Mouse (Mus musculus): Measurements from ENCODE around the gene Zeb2.

Zeb2 gene

DNA sequence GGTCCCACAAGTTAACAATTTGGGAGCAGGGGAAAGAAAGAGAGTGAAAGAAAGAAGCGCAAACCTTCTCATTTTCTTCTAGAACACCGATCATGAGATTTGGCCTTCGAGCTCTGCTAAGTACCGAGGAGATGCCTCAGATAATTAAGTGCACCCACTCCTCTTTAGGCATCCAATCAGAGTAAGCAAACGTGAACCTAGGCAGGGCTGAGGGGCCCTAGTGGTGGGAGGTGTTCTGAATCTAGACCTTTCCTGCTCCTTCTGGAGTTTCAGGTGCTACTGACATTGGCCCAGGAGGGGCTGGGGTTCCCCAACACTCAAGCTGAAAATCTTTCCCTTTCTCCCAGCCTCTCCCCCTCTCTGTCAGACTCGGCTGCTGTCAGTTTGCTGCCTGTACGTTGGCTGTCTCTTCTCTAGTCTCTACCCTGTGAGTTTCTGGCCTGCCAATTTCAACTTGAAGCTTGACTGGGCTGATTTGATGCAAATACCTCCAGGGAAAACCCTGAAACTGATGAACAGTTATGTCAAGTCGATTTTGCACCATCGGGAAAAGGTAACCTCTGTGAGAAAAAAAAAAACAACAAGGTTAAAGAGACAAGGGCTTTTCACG lies 20.5 kb downstream of the Zeb2 start:
- no peak for DNase-seq (ENCODE audit: low read depth)

DNA sequence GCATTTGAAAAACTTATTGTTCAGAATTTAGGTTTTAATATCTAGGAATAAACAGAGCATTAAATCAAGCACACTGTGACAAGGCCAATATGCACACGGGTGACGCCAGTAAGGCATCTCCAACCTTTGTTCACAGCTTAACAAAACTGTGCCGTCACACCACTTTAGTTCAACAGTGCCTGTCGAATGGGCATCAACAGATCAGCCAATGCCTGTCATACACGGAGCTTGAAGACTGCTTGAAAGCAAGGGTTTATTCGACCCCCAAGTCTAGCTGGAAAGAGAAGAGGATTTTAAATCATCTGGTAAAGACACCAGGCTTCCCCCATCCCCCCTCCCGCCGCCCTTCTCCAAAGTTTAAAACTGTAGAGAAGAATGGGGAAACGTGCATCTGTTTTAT lies 21.4 kb downstream of the Zeb2 start:
- no peak for DNase-seq (ENCODE audit: low read depth)

DNA sequence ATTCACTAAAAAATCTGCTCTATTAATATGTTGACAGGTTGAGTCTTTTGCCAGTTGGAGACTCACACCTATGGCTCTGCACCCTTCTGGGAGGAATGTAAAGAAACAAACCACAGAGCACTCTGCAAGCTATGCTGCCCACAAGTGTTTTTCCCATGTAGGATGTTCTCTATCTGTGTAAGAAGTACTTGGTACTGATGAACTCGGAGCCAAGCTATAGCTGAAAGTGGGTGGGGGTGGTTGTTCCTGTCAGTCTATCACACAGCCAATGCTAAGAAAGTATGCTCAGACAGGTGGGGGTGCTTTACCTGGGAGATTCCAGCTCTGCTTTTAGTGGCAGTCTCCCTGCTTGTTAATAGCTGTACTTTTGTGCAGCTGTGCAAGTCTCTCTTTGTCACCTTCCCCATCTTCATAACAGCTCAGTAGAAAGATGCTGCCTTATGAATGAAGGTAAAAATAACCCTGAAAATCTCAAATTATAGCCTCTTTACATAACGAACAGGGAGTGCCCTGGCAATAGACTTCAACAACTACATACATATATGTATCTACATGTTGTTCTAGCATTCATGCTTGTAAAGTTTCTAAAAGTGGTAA lies 22.7 kb downstream of the Zeb2 start:
- DNase-seq (ENCODE audit: low read depth) = no peak

DNA sequence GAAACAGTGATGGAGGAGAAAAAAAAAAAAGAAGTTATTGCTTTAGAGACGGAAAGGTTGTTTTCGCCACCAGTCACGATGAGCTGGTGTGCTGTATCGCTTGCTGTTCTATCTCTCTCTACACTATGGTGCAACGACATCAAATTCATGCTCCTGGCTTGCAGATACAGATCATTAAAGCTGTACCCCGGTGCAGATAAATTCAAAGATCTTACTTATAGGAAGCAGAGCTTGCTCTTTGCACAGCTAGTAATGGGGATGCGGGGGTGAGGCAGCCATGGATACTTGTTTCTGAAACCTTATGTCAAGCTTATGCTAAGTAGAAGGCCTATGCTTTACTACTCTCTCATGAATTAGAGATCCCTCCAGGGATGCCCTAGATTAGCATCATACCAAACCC lies 23.7 kb downstream of the Zeb2 start:
- no peak for DNase-seq (ENCODE audit: low read depth)

DNA sequence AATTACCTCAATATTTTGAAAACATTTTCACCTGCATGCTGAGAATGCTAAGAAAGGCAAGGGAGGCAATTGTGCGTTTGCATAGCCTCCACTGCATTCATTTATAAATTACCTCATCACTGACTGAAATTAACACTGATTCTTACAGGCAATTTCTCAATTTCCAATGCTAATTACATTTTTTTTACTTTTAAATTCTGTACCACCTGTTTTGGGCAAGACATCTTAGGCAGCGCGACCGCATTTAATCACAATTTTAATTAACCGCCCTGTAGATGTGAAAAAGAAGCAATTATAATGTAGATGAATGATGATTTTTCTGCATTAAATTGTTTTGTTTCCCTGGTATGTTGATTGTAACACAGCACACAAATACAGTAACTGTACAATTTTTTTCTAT lies 24.5 kb downstream of the Zeb2 start:
- no peak for DNase-seq (ENCODE audit: low read depth)

DNA sequence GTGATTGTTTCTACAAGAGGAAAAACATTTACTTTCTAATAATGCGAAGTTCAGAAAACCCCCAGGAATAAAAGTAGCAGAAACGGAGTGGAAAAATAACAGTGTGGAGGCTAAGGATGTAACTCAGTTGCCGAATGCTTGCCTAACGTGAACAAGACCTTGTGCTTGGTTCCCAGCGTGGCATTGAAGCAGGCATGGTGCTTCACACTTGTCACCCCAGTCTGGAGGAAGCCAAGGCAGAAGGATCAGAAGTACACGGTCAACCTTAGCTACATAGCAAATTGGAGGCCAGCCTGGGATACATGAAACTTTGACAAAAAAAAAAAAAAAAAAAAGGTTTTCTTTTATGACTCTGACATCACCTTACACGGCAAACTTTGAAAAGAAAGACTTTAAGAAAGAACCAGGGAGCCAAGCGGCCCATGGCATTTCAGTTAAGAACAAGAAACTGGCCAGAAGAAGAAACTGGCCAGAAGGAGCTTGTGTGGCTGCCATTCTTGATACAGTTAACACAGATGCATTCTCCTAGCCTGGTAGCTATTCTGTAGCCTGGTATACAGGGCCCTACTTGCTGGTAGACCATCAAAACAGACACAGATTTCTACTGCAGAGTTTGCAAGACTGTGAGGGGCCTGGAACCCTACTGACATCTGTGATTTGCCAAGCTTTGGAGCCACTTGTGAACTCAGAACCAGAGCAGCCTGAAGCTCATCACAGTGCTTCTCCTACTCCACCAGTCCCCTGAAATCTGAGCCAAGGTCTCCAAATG lies 26.5 kb downstream of the Zeb2 start:
- DNase-seq (ENCODE audit: low read depth) = no peak

DNA sequence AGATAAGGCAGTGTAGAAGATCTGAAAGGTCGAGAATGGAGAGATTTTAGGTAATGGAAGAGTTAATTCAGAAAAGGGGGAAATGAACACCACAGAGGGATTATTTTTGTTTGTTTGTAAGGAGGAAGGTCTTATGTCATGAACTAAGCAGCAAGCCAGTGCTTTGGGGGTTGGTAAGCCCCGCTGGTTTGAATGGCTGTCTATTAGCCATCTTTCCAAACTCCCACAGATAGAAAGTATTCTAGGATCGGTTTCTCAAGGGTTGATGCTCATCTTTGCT lies 28.0 kb downstream of the Zeb2 start:
- no peak for DNase-seq (ENCODE audit: low read depth)

DNA sequence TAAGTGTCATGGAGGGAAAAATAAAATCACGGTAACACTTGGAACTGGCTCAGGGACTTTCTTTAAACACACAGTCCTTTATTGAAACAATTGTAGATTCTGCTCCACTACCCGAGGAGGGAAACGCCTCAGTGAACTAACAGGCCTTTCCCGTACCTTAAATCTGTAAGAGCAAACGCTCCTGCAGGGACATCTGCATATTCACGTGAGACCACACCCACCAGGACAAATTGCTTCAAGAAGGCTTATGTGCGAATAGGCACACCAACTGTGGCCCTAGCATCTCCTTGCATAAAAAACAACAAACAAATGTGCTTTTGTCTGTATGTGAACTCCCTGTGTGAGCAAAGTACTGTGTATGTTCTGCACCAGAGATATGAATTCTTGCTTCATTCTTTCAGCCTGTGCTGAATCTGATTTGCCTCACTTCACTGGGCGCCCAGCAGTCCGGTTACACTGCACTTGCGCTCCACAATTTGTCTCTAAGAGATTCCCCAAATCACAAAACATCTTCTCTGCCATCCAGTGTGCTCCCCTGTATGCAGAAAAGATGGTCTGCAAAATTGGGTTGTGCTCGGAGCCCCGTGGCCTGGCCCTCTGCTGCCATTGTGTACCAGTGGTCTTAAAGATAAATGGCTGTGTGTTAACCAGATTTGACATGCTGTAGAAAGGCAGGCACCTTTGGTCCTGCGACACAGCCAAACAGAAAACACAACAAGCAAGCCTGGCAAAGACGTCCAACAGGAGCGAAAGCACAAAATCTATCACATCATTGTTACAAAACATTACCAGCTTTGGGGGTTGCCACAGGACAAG lies 28.6 kb downstream of the Zeb2 start:
- DNase-seq (ENCODE audit: low read depth) = no peak

DNA sequence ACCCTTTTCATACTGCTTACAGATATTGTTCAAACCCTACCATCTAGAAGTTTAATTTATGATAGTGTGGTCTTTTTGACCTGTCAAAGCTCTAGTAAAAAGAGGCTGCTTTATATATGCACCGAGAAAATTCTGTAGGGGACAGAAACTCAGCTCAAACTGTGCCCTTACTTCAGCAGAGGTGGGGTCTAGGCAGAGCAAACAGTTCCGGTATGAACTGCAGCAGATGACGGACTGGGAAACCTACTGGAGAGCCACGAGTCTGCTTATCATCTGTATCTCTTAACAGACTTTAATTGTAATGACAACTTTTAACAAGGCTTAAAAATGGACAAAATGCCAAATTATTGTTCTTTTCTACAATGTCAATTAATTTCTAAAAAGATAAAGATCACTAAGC lies 30.0 kb downstream of the Zeb2 start:
- no peak for DNase-seq (ENCODE audit: low read depth)

DNA sequence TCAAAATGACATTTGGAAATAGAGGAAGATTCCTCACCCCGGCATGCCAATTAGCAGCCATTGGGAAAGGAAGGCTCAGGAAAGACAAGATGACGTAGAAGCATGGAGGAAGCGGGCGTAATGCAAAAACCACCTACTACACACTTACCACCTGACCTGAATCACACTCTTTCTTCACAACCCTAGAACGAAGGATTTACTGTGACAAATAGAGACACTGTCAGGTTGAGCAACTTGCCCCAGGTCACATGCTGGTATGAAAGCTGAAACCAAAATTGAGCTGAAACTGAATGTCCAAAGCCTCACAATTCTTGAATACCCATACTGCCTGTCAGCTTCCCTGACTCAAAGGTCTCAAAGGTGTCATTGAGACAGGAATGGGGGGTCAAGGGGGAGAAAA lies 31.5 kb downstream of the Zeb2 start:
- DNase-seq (ENCODE audit: low read depth) = no peak

DNA sequence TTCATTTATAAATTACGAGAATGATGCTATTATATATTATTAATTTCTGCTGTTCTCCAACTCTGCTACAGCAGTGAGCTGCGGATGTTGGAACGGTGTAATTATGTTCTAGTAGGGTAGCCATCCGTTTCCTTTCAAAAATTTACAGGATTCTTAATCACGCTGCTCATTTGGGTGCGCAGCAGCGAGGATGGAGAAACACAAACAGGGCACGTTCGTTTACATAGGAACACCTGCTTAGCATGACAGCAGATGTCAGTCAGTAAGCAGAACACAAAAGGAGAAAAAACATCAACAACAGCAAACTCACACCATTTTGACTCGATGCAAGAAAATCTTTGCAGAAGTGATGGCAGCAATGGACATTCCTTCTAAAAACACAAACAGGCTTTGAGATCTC lies 34.2 kb downstream of the Zeb2 start:
- DNase-seq (ENCODE audit: low read depth) = no peak

DNA sequence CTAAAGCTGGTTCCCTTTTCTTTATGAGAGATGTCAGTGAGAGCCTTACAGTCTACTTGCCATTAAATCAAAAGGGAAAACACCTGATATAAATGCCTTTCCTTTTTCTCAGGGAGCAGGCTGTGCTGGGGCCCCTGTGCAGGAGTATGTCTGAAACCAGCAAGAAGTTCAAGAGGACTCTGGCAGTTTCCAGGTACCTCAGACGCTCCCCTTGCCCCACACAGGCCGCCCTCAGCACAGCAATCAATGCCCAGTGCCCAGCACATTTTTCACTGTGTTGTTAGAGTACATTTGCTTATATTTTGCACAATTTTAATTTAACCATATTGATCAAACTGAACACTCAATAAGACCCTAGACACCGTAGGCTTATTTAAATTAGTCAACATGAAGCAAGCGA lies 35.6 kb downstream of the Zeb2 start:
- DNase-seq (ENCODE audit: low read depth) = no peak

DNA sequence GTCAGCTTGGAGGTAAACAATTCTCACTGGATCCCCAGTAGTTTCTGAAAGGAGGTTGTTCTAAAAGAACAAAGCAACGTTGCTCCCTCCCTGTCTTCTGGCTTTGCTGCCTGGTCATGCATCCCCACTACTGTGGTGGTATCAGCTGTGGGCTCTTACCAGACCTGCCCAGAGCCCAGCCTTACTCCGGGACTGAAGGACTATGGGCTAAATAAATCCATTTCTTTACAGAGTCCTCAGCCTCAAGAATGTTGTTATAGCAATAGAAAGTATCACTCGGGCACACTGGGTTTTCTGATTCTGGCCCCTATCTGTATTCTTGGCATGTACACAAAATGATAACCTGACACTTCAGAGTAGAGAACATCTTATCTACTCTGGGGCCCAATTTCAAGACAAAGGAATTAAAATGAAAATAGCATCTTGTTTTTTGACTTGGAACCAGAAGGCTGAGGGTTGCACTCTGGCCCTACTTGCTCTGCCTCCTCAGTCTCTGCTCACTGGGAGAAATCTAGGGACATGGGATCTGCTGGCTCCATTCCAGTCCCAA lies 39.2 kb downstream of the Zeb2 start:
- peak; percentile 62 for DNase-seq (ENCODE audit: low read depth)

DNA sequence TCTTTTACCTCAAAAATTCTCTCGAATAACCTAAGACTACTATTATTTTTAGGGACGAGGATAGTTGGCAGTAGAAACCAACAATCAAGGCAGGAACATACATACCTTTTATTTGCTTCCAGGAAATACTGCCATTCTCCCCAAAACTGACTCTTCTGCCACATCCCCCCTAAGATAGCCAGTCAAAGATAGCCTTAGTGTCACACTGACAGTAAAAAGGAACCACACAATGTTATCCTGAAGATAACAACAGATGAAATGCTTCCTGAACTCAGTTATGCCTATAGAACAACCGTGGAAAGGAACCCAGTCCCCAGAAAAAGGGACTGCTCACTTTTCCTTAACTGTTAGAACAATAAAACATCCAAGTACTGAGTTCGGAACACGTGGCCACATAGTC lies 39.8 kb downstream of the Zeb2 start:
- DNase-seq (ENCODE audit: low read depth) = no peak

DNA sequence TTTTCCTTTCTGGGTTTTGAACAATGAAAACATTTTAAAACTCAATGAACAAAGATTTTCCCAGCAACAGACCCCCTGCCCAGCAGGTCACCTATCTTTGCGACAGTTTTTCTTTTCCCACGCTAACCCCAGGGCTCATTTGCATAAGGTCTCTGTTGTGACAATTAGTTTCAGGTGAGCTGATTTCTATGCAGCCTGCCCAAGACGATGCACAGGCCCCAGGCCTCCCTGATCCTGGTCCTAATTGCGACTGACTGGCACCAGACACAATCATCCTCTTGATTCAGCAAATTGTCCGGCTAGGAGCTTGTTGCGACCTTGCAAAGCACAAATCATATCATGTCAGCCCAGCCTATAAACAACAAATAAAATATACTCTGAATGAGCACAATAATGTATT lies 44.2 kb downstream of the Zeb2 start:
- DNase-seq (ENCODE audit: low read depth) = no peak

DNA sequence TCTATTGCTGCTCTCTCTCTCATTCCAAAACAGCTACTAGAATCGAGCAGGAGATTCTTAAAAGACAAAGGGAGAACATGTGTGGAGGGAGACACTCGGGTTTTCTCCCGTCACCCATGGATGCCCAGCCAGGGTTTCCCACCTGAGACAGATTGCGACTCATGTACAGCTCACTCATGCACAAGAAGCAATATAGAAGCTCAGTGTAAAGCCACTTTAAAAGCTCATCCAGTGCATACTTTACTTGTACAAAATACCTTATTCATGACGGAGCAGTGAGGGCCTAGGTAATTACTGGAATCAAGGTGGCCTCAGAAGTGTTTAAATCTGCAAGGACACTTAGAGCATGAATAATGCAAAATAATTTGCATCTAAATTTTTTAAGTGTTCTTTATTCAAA lies 45.9 kb downstream of the Zeb2 start:
- DNase-seq (ENCODE audit: low read depth) = no peak

DNA sequence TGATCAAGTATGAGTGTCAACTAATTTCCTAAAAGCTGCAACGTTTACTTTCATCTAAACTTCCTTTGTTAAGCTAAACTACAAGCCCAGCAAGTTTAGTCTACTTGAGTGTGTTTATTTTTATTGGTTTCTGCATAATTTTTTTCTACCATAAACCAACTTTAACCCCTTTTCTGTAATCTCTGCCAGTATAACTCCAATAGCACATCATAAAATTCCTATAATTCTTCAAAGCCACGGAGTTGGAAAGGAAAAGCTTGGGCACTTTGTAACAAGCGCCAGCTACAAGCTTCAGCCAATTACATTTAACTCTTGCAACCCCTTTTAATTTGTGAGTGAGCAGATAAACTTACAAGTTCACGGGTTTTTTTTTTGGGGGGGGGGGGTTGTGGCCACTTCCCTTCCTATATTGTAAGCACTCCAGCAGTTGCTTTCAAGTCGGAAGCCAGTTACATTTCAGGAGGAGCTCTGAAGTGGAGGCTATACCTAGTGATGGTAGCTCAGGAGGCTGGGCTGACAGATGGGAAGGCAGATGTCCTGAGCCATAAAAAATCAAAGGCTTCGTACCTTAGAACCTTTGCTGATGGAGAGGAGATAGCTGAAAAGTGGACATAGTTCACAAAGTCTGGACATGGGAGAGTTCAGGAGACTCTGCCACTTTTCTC lies 46.5 kb downstream of the Zeb2 start:
- DNase-seq (ENCODE audit: low read depth) = no peak

DNA sequence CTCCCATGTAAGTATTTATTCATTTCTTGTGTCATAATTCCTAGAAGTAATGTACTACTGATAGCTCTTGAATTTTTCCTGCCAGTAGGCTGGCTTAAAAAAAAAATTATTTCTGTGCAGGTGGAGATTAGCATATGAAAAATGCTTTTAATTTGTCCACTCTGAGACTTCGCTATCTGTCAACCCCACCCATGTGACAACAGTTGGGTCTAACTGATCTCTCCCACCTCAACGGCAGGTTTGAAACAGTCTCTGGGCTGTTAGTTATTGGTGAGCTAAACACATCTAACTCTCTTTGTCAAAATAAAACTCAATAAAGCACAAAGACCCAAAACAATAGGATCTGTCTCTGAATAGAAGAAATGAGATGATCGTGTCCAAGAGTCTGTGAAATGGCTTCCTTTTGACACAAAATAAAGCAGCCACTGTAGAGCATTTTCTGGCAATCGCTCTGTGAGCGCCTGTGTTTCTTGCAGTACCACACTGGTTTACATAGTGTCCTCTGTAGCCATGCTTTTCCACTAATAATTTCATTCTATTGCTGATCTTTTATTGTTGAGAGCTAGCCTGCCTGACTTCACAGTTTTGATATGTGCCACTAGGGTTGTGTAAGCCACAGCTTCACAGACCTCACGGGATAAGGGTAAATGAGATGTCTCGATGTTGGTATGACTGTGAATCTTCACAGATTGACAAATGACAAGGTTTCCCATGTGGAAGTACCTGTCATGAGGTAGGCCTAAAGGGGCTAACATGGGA lies 48.2 kb downstream of the Zeb2 start:
- peak; percentile 75 for DNase-seq (ENCODE audit: low read depth)

DNA sequence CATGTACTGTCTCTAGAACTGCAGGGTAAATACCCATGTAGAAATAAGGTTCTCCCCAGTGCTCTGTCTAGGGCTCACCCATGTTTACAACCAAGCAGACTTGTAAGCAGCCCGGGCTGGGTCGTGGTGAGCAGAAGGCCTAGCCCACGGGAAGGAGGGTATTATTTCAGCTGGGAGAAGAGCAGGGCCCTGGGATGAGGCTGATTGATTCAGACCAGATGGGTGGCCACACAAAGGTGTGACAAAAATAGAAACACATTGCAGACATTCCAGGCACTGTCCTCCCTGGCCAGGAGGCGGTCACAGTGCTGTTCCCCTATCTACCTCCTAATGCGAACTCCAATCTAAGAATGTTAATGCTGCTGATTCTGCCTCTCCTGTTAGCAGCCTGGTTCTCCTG lies 50.1 kb downstream of the Zeb2 start:
- DNase-seq (ENCODE audit: low read depth) = no peak

DNA sequence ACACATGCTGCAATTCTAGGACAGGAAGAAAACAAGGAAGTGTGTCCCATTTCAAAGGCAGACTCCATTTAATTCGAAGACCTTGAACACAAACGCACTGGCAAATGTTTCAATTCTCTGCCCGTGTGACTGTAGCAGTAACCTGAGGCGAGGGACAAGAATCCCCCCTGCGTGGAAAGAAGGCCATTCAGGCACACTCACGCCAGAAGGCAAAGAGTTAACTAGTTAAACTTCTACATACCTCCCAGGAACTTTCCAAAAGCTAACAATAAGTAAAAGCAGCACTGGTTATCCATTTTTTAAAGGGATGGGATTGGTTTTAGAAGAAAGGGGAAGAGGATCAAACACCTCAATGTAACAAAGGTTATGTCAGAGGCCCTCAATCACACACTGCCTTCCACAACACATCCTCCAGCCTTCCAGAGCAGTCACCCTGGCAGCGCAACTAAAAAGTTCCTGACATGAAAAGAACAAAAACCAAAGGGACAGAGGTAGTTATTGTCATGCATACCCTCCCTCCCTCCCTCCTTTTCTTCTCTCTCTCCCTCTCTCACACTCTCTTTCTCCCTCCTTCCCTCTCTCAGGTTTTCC lies 53.8 kb downstream of the Zeb2 start:
- no peak for DNase-seq (ENCODE audit: low read depth)

DNA sequence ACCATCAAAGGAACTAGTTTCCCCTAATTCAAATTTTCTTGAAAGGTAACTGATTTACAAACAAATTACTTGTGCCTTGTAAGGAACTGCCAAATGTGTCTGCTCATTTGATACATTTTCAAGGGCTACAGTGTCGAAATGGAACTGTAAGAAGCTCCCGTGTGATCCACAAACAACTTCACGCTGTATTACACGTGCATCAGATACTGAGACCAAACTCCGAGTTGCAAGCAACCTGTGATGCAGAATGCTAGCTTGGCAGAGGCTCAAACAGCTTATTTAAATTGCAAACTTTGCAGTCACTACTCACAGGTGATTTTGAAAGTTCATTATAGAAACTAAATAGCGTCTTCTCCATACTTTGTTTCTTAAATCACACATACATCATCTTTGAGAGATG lies 55.1 kb downstream of the Zeb2 start:
- DNase-seq (ENCODE audit: low read depth) = no peak
